Mouse (Mus musculus) lung, adult 2 months (tissue): Measurements from ENCODE around the gene Myo10. TPM values are rescaled to one million over a fixed set of nuclear protein-coding genes. Genes with fewer than 3 reads are reported as not detected.
A peak's percentile ranks its signal among the peaks of the same experiment; 100 is the strongest.
"Not testable (repeated sequence)": the region's sequence is repeated elsewhere in the genome, so short reads cannot be mapped to it uniquely, and the experiment has no call there.

Source experiments
- DNase-seq: peaks from one replicate; pipeline ENCODE4 v3.0.0; 2022
- H3K4me1 ChIP-seq: fragments of 200-500 bp; 2 replicates; pipeline ENCODE4 v1.6.1; 2011; ENCODE audit warnings: low read length; ENCODE audit not compliant: control insufficient read depth, insufficient read depth
- H3K4me3 ChIP-seq: fragments of 200-500 bp; replicated peaks from 2 replicates; pipeline ENCODE3; 2011; ENCODE audit warnings: low read depth, mild to moderate bottlenecking, control low read depth, low read length; ENCODE audit errors: extremely low read depth
- CTCF ChIP-seq: fragments of 200-500 bp; IDR thresholded peaks from 2 replicates; pipeline ENCODE4 v1.5.1; 2011; ENCODE audit warnings: mild to moderate bottlenecking, low read length, control low read depth; ENCODE audit not compliant: insufficient read depth
- POLR2A ChIP-seq: fragments of 200-500 bp; IDR thresholded peaks from 2 replicates; pipeline ENCODE4 v1.6.1; 2011; ENCODE audit warnings: low read depth, mild to moderate bottlenecking, control low read depth, low read length, borderline replicate concordance; ENCODE audit errors: extremely low read depth
- WGBS: fragments of 180-500 bp; shearing (Covaris S2); methylation state at CpG from one replicate; pipeline ENCODE4 v1.1.7; 2018; 5-methylcytosine and 5-hydroxymethylcytosine counted together
- polyA plus RNA-seq: library from polyadenylated mRNA; depleted of rRNA; stranded (reverse); fragments of >200 nt; gene quantifications from 2 replicates; pipeline ENCODE4 v1.2.3, GENCODE M21; 2012

Myo10 gene
- polyA plus RNA-seq, 1 experiment, result 81.3 TPM

GRCm38 (mm10) chr15:25715218-25715995 is 93.1 kb downstream of the Myo10 start:
- 59% methylated on average over 10 of the region's 10 CpGs for WGBS
- peaks cover 2% of the 10 kb centered on the region; the same call in 1 of the 2 replicates for H3K4me1 ChIP-seq
- DNase-seq, result no peak
- TF ChIP-seq CTCF (no peak), POLR2A (no peak)
- H3K4me3 ChIP-seq, result no peak overlapping the region

- TF ChIP-seq POLR2A (no peak), CTCF (no peak)
- H3K4me3 ChIP-seq, result no peak overlapping the region
- no peak for DNase-seq
- peaks cover 2% of the 10 kb centered on the region; the same call in 1 of the 2 replicates for H3K4me1 ChIP-seq
- WGBS, result 75% methylated on average over 11 of the region's 11 CpGs
Measured at GRCm38 (mm10) chr15:25715996-25716395, 93.7 kb downstream of the Myo10 start.

- H3K4me1 ChIP-seq, result peaks cover 2% of the 10 kb centered on the region; the same call in 1 of the 2 replicates
- DNase-seq, result peak; percentile 80
- no peak overlapping the region for H3K4me3 ChIP-seq
- peak; percentile 72 for TF ChIP-seq CTCF
- TF ChIP-seq POLR2A, result no peak
- WGBS, result 23% methylated on average over 3 of the region's 3 CpGs
Measured at GRCm38 (mm10) chr15:25717006-25717405, 94.7 kb downstream of the Myo10 start.

GRCm38 (mm10) chr15:25718104-25718503 is 95.8 kb downstream of the Myo10 start:
- WGBS, result over 99% methylated on average over 3 of the region's 4 CpGs
- DNase-seq, H3K4me1 ChIP-seq, H3K4me3 ChIP-seq: not testable (repeated sequence)

GRCm38 (mm10) chr15:25719270-25719669 is 96.9 kb downstream of the Myo10 start:
- H3K4me1 ChIP-seq, result peaks cover 2% of the 10 kb centered on the region
- WGBS, result 81% methylated on average over 8 of the region's 8 CpGs
- H3K4me3 ChIP-seq, result no peak overlapping the region
- no peak for DNase-seq
- no peak for TF ChIP-seq POLR2A
- no peak for TF ChIP-seq CTCF

- Histone ChIP-seq H3K4me3 (no peak overlapping the region), H3K4me1 (peaks cover 2% of the 10 kb centered on the region)
- 87% methylated on average over 6 of the region's 6 CpGs for WGBS
- no peak for DNase-seq
- TF ChIP-seq CTCF (no peak), POLR2A (no peak)
Measured at GRCm38 (mm10) chr15:25720263-25720662, 97.9 kb downstream of the Myo10 start.

GRCm38 (mm10) chr15:25723281-25724113 is 101.2 kb downstream of the Myo10 start:
- WGBS, result 32% methylated on average over 12 of the region's 12 CpGs
- TF ChIP-seq CTCF, result no peak
- DNase-seq, result no peak
- Histone ChIP-seq H3K4me3 (no peak overlapping the region), H3K4me1 (no peaks in the 10 kb centered on the region; the same call in 1 of the 2 replicates)

- TF ChIP-seq POLR2A, result no peak
- WGBS, result 86% methylated on average over 6 of the region's 6 CpGs
- no peaks in the 10 kb centered on the region; the same call in 1 of the 2 replicates for H3K4me1 ChIP-seq
- H3K4me3 ChIP-seq, result no peak overlapping the region
- DNase-seq, result no peak
Measured at GRCm38 (mm10) chr15:25724549-25724948, 102.2 kb downstream of the Myo10 start.

GRCm38 (mm10) chr15:25726814-25727213 is 104.5 kb downstream of the Myo10 start:
- no peak overlapping the region for H3K4me3 ChIP-seq
- no peaks in the 10 kb centered on the region; the same call in 1 of the 2 replicates for H3K4me1 ChIP-seq
- WGBS, result 88% methylated on average over 5 of the region's 5 CpGs
- TF ChIP-seq POLR2A (no peak), CTCF (no peak)
- DNase-seq, result no peak

GRCm38 (mm10) chr15:25728501-25728900 is 106.2 kb downstream of the Myo10 start:
- TF ChIP-seq CTCF (no peak), POLR2A (no peak)
- Histone ChIP-seq H3K4me1 (no peaks in the 10 kb centered on the region), H3K4me3 (no peak overlapping the region)
- no peak for DNase-seq
- 79% methylated on average over 4 of the region's 4 CpGs for WGBS
